Mouse (Mus musculus) lung, postnatal 10 days (tissue): Measurements from ENCODE around the gene Cdc42se2.

Experiments used
- DNase-seq: peaks from one replicate; pipeline ENCODE4 v3.0.0; 2021

Cdc42se2 gene

GRCm38 (mm10) chr11:54754301-54755147 is 33.0 kb downstream of the Cdc42se2 start:
- no peak for DNase-seq

DNA sequence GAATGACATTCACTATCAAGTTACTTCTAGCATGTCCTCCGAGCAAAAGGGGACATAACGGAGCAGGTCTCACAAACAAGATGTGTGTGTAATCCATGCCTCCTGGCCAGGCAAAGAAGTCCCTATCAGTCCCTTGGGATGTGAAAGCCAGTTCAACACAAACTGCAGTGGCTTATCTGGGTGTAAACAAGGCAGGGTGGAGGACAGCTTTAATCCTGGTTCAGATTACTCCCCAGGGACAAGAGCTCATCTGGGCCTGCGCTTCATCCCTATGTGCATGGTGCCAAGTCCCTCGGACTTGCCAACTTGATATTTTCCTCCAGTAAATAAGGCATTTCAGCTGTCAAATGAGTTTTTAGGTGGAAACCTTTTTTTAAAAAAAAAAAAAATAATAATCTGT is 36.0 kb downstream of the Cdc42se2 start:
- no peak for DNase-seq

GRCm38 (mm10) chr11:54748891-54749290 is 38.6 kb downstream of the Cdc42se2 start:
- DNase-seq, result no peak

DNA sequence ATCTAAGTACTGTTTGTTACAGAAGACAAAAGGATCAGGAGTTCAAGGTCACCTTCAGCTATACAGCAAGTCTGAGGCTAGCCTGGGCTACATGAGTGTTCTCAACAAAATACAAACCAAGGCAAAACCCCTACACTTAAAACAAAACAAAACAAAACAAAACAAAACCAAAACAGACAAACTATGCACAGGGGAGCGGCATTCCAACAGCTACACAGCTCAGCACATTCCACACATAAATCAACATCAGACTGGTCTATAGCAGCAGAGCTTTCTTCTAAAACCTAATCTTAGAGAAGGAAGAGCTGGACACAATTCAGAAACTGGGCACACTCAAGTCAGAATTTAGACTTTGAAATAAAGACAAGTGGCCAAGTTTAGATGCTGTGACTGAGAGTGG is 43.2 kb downstream of the Cdc42se2 start:
- DNase-seq, result no peak

- DNase-seq, result no peak
Measured at GRCm38 (mm10) chr11:54741330-54741729, 46.1 kb downstream of the Cdc42se2 start.

DNA sequence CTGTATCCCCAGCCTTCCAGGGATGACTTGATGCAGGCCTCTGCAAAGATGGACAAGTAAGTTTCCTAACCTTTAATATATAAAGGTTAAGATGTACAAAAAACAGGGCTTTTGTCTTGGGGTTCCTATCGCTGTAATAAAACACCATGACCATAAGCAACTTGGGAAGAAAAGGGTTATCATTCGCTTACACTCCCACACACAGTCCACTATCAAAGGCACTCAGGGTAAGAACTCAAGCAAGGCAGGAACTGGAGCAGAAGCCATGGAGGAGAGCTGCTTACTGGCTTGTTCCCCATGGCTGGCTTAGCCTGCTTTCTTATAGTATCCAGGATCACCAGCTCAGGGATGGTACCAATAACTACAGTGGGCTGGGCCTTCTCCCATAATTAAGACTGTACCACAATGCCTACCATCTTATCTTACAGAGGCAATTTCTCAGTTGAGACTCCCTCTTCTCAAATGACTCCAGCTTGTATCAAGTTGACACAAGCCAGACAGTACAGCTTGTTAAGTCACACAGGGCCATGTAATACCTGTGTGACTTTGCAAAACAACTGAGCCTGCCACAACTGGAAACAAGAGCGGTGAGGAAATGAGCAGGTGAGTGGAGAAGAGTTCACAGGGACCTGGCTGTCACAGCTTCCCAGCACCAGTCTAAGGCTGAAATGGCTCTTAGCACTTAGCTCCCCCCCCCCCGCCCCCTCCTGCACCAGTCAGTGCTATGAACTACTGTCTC is 48.3 kb downstream of the Cdc42se2 start:
- DNase-seq, result no peak

- DNase-seq, result no peak
Measured at GRCm38 (mm10) chr11:54736903-54737302, 50.6 kb downstream of the Cdc42se2 start.

- peak; percentile 25 for DNase-seq
Measured at GRCm38 (mm10) chr11:54735114-54735513, 52.4 kb downstream of the Cdc42se2 start.

DNA sequence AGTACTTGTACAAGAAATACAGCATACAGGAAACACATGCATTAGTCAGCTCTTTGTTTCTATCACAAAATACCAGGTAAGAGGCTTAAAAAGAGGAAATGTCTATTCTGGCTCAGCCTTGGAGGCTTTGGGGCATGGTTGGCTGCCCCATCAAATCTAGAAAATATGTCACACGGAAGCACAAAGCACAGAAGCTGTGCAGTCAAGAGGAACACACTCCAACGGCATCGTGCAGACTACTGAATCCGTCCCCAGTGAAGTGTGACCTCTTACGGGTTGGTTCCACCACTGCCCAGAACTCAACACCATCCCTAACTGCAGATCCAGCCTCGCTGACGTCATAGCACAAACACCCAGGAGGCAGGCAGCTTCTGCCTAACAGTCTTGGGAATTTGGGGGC is 53.9 kb downstream of the Cdc42se2 start:
- DNase-seq, result no peak

DNA sequence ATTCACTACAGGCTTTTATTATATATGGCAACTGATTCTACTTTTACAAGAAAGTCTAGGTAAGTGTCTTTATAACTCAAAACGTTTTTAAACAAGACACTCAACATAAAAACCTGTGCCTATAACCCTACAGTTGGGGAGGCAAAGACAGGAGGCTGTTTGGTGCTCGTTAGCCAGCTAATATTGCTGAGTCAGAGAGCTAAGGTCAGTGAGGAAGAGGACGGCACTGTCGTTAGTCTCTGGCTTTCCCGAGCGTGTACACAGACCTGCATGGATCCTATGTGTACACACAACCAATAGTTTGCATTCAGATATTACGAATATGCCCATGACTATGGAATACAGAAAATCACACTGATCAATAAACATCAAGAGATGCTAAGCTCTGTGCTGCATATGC is 56.1 kb downstream of the Cdc42se2 start:
- no peak for DNase-seq

DNA sequence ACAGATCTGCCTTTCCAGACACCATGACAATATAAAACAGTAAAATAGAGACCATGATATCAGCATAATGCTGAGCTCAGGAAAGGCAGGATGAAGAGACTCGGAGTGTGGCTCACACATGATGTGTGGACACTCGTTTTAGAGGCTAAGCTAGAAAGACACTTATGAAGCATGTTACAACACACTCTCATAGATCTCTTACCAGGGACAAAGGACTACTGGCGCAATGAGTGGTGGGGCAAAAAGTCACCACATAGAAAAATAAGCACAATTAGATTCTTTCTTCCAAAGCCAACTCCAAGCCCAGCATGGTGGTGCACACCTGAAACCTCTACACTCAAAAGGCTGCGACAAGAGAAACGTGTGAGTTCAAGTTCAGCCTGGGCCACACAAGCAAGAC is 56.5 kb downstream of the Cdc42se2 start:
- no peak for DNase-seq

- no peak for DNase-seq
Measured at GRCm38 (mm10) chr11:54729311-54729710, 58.2 kb downstream of the Cdc42se2 start.

- no peak for DNase-seq
Measured at GRCm38 (mm10) chr11:54728371-54728770, 59.1 kb downstream of the Cdc42se2 start.

GRCm38 (mm10) chr11:54727327-54727901 is 60.1 kb downstream of the Cdc42se2 start:
- peak; percentile 61 for DNase-seq

GRCm38 (mm10) chr11:54726571-54727062 is 60.9 kb downstream of the Cdc42se2 start:
- DNase-seq, result no peak

DNA sequence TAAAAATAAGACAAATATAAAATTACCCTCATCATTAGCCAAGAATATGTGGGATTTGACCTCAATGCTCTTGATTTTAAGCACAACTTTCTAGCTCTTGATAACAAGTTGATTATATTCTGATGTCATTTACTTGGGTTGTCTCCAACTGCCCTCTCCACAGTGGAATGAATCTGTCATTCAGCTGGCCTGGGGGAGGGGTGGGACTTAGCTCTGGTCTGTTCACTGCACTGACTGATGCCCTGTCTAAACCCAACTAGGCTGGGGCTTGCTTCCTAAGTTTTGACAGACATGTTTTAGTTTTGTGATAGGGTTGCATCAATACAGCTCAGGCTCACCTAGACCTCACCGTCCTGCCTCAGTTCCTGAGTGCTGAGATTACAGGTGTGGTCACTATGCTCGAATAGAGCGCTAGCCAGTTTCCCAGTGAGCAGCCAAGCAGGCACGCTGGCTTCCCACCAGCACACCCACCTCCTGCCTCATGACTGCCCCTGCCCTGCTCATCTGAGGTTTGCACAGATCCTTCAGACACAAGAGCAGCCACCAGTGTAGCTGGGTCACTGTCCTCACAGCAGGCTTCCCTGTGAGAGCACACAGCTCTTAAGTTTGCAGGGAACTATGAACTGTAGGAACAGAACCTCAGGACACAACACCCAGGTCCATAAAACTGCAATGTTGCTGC is 63.0 kb downstream of the Cdc42se2 start:
- DNase-seq, result peak; percentile 70

- DNase-seq, result no peak
Measured at GRCm38 (mm10) chr11:54722057-54722456, 65.4 kb downstream of the Cdc42se2 start.

DNA sequence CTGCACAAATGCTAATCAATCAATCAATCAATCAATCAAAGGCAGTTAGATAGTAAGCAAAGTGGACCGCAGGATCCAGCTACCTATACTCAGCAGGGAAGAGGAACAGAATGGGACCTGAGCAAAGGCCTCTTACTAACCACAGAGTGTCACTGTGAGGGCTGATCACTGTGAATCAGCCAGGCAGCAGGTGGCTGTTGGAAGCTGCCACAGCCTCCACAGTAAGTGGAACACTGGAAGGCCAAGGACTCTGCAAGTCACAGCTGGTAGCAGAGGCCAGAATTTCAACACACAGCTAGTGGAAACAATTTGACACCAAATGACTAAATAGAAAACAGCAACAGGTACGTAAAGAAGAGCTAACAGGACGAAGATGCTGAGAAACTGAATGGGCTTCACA is 68.9 kb downstream of the Cdc42se2 start:
- DNase-seq, result no peak

DNA sequence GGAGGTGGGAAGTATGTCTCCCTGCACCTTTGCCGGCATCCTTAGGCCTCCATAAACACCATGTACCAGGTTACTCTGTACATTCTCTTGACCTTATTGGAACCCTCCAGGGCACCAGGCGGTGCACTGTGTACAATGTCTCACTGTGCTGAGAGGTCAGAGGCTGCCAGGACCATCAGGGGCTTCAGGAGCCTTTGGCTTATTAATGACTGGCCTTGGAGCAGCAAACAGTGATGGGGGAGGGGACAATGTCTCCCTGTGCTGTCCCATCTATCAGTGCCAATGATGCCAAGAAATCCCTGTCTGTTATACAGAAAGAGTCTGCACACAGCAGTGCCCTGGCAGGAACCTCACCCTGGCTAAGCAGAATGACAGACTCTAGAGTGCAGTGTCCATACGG is 69.6 kb downstream of the Cdc42se2 start:
- DNase-seq, result no peak

GRCm38 (mm10) chr11:54712849-54713248 is 74.6 kb downstream of the Cdc42se2 start:
- DNase-seq, result no peak

DNA sequence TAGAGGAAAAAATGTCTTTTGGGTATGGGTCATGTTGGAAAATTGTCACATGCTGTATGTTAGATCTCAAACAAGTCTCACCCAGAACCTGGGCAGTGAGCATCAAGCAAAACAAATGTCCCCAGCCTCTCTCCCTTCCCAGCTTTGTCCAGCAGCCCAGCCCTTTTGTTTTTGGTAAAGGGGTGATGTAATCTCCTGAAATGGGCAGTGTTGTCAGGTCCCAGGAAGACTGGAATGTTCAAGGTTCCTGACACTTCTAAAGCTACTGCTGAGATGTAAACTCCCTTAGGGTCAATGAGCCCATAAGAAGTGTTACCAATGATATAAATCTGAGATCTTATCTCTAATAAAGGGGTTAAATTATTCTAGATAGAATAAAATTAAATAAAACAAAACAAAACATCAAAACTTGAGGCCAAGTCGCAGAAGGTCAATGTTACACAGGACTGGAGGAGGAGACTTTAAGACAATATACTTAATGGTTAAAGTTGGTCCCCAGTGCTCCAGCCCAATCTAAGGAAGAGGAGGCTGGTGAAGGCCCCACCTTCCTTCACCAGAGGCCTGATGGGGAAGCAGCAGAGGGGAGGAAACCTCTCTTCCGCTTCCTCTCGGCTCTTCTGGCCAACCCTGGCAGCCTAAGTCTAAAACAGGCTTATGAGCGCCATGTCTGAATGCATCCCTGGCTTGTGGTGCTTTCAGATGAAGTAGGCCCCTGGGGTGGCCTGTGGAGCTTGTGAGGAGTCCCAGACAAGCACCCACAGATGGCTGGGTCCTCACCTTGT is 76.8 kb downstream of the Cdc42se2 start:
- no peak for DNase-seq

DNA sequence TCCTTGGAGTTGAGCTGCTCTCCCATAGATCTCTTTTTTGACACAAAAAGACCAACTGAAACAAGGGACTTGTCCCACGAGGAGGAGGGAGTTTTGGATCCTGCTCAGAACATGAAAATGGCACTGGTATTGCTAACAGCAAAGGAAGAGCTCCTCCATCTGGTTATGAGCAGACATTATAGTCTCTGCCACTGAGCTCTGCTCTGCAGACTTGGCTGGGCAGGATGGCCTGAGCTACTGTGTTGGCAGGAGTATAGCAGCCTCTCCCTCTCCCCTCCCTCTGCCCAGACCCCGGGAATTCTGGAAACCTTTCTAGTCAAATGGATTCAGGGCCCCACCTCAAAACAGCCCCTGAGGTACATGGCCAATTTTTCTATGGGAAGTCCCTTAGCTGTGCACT is 77.8 kb downstream of the Cdc42se2 start:
- no peak for DNase-seq
